Mouse (Mus musculus) neural tube, embryonic 14.5 days (tissue): ENCODE measurements around the gene Lima1. TPM values are rescaled to one million over a fixed set of nuclear protein-coding genes. Genes with fewer than 3 reads are reported as not detected.

Source experiments
- ATAC-seq: fragments of 200-750 bp; cut with Nextera tagmentation; 2 replicates; pipeline ENCODE4 v1.8.0; 2017; ENCODE audit warnings: low read depth, mild to moderate bottlenecking, moderate TSS enrichment, moderate library complexity
- H3K27ac ChIP-seq: fragments of 300-500 bp; sonication (generic); 2 replicates; pipeline ENCODE4 v1.5.1; 2014; ENCODE audit warnings: low read depth, mild to moderate bottlenecking, control low read depth, low read length, moderate library complexity, mixed read lengths
- H3K27me3 ChIP-seq: fragments of 300-500 bp; sonication (generic); 2 replicates; pipeline ENCODE4 v1.6.1; 2014; ENCODE audit warnings: low read length; ENCODE audit not compliant: control insufficient read depth, insufficient read depth
- H3K36me3 ChIP-seq: fragments of 300-500 bp; sonication (generic); 2 replicates; pipeline ENCODE4 v1.6.1; 2014; ENCODE audit warnings: low read length, mixed read lengths; ENCODE audit not compliant: control insufficient read depth, insufficient read depth
- H3K4me1 ChIP-seq: fragments of 300-500 bp; sonication (generic); 2 replicates; pipeline ENCODE4 v1.6.1; 2014; ENCODE audit warnings: low read length; ENCODE audit not compliant: control insufficient read depth, insufficient read depth
- H3K4me2 ChIP-seq: fragments of 300-500 bp; sonication (generic); 2 replicates; pipeline ENCODE4 v1.6.1; 2014; ENCODE audit warnings: mild to moderate bottlenecking, low read depth, low read length, control low read depth
- H3K4me3 ChIP-seq: fragments of 300-500 bp; sonication (generic); 2 replicates; pipeline ENCODE4 v1.5.1; 2014; ENCODE audit warnings: low read depth, low read length, control low read depth, mixed read lengths
- H3K9ac ChIP-seq: fragments of 300-500 bp; sonication (generic); replicated peaks from 2 replicates; pipeline ENCODE4 v1.6.1; 2014; ENCODE audit warnings: low read depth, mild to moderate bottlenecking, control low read depth, low read length, mixed read lengths
- H3K9me3 ChIP-seq: fragments of 300-500 bp; sonication (generic); 2 replicates; pipeline ENCODE4 v1.6.1; 2016; ENCODE audit warnings: low read length; ENCODE audit not compliant: control insufficient read depth
- WGBS: fragments of 180-500 bp; shearing (Covaris S2); extraction: QIAGEN DNeasy Blood & Tissue Kit; methylation state at CpG from one replicate; pipeline ENCODE4 v1.1.7; 2014; 5-methylcytosine and 5-hydroxymethylcytosine counted together
- polyA plus RNA-seq: library from polyadenylated mRNA; unstranded; fragments of >200 nt; fragmentation: Nextera tagmentation; extraction: Ambion mirVana; gene quantifications from 2 replicates; pipeline ENCODE4 v1.2.1, GENCODE M21; 2014

Gene Lima1
- polyA plus RNA-seq, 1 experiment from 2014 or later, result 14.9 TPM

DNA sequence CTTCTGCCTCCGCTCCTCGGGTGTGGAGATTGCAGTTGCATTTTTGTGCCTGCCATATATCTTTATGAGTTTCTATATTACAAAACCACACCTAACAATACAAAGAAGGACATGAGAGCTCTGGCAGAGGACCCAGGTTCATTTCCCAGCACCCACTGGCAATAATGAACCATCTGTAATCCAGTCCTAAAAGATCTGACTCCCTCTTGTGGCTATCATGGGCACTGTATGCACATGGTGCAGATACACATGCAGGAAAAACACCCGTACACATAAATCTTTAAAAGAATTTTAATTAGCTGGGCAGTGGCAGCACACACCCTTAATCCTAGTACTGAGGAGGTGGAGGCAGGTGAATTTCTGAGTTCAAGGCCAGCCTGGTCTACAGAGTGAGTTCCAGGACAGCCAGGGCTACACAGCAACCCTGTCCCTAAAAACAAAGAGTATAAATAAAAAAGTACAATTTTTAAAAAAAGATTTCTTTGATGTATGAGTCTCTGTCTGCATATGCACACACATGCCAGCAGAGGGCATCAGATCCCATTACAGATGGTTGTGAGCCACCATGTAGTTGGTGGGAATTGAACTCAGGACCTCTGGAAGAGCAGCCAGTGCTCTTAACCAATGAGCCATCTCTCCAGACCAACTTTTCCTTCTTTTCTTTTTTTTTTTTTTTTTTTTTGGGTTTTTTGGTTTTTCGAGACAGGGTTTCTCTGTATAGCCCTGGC, 146.0 kb downstream of the Lima1 start:
- Histone ChIP-seq H3K36me3 (peaks cover 13% of the 10 kb centered on the region; the same call in 1 of the 2 replicates), H3K9ac (no peak overlapping the region), H3K27me3 (no peaks in the 10 kb centered on the region), H3K4me1 (peaks cover 11% of the 10 kb centered on the region), H3K27ac (no peak overlapping the region), H3K9me3 (no peaks in the 10 kb centered on the region), H3K4me2 (no peak overlapping the region), H3K4me3 (no peak overlapping the region)
- WGBS, result 97% methylated on average over 3 of the region's 4 CpGs
- no peak for ATAC-seq

Other genes starting within 250 kb of the Lima1 start
- gene Racgap1, start 223.8 kb downstream of the Lima1 start, polyA plus RNA-seq, result 45.9 and 65.6 TPM in 2 replicates
- 66.0 and 69.8 TPM in 2 replicates for gene Asic1, start 205.1 kb downstream of the Lima1 start, polyA plus RNA-seq
- 110 TPM in 2 replicates for gene Smarcd1, start 173.3 kb downstream of the Lima1 start, polyA plus RNA-seq
- not detected in 2 replicates for gene Gm17349, start 170.0 kb downstream of the Lima1 start, polyA plus RNA-seq
- 1.2 and 1.3 TPM in 2 replicates for gene Gpd1, start 157.9 kb downstream of the Lima1 start, polyA plus RNA-seq
- gene Cox14, start 149.8 kb downstream of the Lima1 start, polyA plus RNA-seq, result 196 and 204 TPM in 2 replicates
- 82.5 and 83.3 TPM in 2 replicates for gene Cers5, start 102.6 kb downstream of the Lima1 start, polyA plus RNA-seq
- 0.11 TPM in 1 of 2 replicates, not detected in the other for gene Fam186a, start 91.6 kb upstream of the Lima1 start, polyA plus RNA-seq
- gene Larp4, start 94.6 kb upstream of the Lima1 start, polyA plus RNA-seq, result 29.7 and 32.5 TPM in 2 replicates
- gene Dip2b, start 163.2 kb upstream of the Lima1 start, polyA plus RNA-seq, result 31.0 and 32.6 TPM in 2 replicates